Mouse (Mus musculus) left cerebral cortex, adult 2 months (tissue): Measurements from ENCODE around the gene R3hcc1l. TPM values are rescaled to one million over a fixed set of nuclear protein-coding genes. Genes with fewer than 3 reads are reported as not detected.

Source experiments
- DNase-seq, 2 experiments: peaks; one replicate each; pipeline ENCODE4 v3.0.0; 2021 to 2022; ENCODE audit warnings: low spot score in 2 of 2, mixed read lengths in 1 of 2; ENCODE audit errors: extremely low spot score in 1 of 2
- H3K27ac ChIP-seq: fragments of 200-600 bp; 2 replicates; pipeline ENCODE4 v1.8.1; 2022
- H3K4me3 ChIP-seq: fragments of 200-600 bp; 2 replicates; pipeline ENCODE4 v1.8.1; 2022
- CTCF ChIP-seq: fragments of 200-600 bp; IDR thresholded peaks from 2 replicates; pipeline ENCODE4 v1.8.1; 2022; ENCODE audit warnings: antibody characterized with exemption, mild to moderate bottlenecking, moderate library complexity
- intact Hi-C: fragments of 180-260 bp; cut with DNase I; formaldehyde crosslinking; loops from one replicate; pipeline ENCODE4 v1.15.1; 2025
- total RNA-seq, 2 experiments: library from RNA; stranded (reverse); gene quantifications; 2 replicates each; pipeline ENCODE4 v1.2.3; 2021

Gene R3hcc1l
- total RNA-seq, 2 experiments from 2014 or later = 24.8 to 27.5 TPM

DNA sequence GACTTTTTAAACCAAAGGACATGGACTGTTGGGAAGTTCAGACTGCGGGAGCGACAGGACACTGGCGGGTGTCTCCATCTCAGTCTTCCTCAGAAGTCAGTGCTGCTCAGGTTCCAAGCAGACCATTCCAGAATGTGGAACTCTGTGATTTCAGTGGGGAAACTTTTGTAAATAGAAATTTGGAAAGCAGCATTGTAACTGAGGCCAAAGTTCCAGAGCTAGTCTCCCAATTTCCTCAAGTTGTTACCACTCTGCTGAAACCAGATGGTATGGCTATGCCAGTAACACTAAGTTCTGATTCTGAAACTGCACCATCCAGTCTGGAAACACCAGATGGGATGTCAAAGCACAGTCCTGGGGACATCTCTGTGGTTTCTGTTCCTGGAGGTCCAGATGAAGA, 44.4 kb downstream of the R3hcc1l start:
- Histone ChIP-seq H3K27ac (no peak overlapping the region), H3K4me3 (no peak overlapping the region)
- TF ChIP-seq CTCF = no peak
- no peak for DNase-seq
- intact Hi-C loops = no loop called here

DNA sequence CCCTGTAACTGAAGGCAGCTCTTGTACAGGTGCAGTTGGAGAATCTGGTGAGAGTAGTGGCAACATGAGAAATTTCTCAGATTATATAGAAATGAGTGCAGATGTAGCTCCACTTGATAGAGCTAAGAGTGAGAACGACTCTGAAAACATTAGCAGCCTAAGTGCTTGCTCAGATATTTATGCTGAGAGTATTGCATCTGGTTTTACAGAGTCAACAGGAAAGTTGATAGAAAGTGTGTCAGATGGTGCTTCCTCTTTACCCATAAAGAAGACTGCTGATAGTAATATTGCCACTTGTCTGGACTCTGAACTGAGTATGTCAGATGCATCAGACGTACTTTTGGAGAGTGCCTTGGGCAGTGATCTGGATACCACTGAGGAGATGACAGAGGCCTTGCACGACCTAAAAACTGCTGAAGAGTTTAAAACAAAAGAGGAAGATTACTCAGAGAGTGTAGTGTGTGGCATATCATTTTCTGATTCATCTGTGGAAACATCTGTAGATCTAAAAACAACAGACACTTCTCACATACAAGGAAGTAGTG, 45.2 kb downstream of the R3hcc1l start:
- intact Hi-C loops = no loop called here
- Histone ChIP-seq H3K27ac (no peak overlapping the region), H3K4me3 (no peak overlapping the region)
- no peak for DNase-seq
- TF ChIP-seq CTCF = no peak

DNA sequence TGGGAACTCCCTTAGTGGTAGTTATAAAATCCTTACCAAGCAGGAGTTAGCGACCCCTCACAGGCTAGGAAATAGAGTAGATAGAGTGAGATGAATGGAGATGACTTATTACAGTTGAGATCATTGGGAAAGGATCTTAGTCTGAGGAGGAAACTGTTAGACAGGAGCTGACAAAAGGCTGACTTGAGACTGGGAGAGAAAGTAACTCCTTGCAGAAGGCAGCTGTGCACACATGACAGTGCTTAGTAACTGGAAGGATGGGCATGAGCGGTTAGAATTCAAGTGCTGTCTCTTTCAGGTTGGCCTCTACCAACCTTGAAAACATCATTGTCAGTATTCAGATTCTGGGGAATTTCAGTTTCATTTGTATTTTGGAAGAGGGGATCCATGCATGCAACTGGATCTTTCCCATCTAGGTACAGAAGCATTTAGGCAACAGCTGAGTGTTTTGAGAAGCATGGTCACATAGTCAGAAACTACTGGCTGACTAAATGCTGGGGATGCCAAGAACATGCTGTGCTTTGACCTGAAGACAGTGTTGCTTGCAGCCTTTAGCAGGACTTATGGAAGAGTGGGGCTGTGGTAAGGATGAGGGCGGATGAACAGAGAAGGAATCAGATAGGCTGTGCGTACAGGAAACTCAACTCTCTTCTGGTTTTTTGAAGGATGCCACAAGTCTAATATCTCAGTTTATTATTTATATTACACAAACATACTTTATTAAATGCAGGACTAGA, 47.9 kb downstream of the R3hcc1l start:
- no peak for TF ChIP-seq CTCF
- no peak for DNase-seq
- intact Hi-C loops = no loop called here
- Histone ChIP-seq H3K27ac (no peak overlapping the region), H3K4me3 (no peak overlapping the region)

DNA sequence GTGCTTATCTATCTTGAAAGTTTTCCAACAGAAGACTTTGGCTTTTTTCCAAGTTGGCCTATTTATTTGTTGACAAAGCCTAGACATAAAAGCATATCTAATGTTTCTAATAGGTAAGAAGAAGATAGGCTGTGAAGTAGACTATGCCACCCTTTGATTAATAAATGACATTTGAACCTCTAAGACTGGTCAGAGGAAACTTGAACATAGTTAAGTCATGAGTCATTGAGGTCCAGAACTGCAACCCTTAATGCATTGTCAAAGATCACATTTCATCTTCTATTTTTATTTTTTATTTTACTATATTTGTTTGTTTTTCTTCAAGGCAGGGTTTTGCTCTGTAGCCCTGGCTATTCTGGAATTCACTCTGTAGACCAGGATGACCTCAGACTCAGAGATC, 48.5 kb downstream of the R3hcc1l start:
- DNase-seq = no peak
- no peak overlapping the region for H3K27ac ChIP-seq
- no peak overlapping the region for H3K4me3 ChIP-seq
- no peak for TF ChIP-seq CTCF
- intact Hi-C loops = no loop called here

DNA sequence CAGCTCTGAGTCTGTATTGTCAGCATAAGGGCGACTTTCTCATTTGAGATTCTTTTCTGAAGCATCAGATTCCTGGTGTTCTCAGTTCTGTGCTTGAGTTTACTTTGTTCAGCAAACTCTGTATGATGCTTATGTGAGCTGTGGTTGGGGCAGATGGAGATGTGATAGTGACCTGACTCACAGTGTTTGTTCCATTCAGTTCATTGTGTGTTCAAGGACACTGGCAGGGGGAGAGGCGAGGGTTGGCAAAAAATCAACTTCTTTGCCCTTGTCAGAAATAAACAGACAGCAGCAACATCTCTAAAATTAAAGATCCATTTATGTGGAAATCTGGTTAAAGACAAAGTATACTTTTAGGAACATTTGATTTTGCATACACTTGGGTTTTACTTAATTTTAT, 50.5 kb downstream of the R3hcc1l start:
- TF ChIP-seq CTCF = no peak
- intact Hi-C loops = no loop called here

DNA sequence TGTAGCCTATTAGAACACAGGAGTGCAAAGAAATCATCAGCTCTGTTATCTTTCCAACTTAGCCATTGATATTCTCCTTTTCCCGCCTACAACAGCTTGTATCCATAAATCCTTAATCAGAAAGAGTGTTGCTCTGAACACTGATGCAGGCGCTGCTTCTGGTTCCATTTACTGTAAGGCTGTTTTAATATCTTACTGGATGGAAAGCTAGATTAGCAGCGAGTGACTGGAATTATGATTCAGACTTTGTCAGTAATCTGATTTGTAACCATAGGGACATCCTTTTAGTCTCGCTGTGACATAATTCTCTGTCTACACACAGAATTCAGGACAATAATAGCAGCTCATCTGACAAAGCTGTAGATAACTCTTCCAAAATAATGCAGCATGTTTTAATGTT, 52.7 kb downstream of the R3hcc1l start:
- Histone ChIP-seq H3K4me3 (no peak overlapping the region), H3K27ac (no peak overlapping the region)
- DNase-seq = no peak
- intact Hi-C loops = no loop called here
- TF ChIP-seq CTCF = no peak

More for the DNA sequence above, 50.5 kb downstream of the R3hcc1l start:
- no peak for DNase-seq
- Histone ChIP-seq H3K4me3 (no peak overlapping the region), H3K27ac (no peak overlapping the region)

DNA sequence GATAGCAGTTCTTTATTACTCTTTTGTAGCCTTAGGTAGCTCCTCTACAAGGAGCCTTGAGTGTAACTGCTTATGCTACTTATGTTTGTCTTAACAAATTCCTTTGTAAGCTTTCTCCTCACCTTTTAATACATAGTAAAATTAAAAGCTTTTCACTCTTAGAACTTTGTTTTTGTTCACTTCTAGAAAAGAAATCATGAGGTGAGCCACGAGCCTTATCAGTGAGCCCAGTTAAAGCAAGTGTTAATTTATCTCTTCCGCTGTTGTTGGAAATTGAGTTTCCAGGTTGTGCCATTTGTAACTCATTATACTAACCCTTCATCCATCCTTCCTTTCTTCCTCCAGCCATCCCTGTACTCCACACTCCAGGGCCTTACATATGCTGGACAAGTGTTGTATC, 56.8 kb downstream of the R3hcc1l start:
- TF ChIP-seq CTCF = no peak
- H3K27ac ChIP-seq = no peak overlapping the region
- intact Hi-C loops = no loop called here
- DNase-seq = no peak
- no peak overlapping the region for H3K4me3 ChIP-seq

- intact Hi-C loops = no loop called here
- Histone ChIP-seq H3K27ac (no peak overlapping the region), H3K4me3 (no peak overlapping the region)
- no peak for TF ChIP-seq CTCF
- DNase-seq = no peak
These were observed 58.3 kb downstream of the R3hcc1l start for GRCm38 (mm10) chr19:42576856-42577255.

- no peak overlapping the region for H3K27ac ChIP-seq
- TF ChIP-seq CTCF = no peak
- intact Hi-C loops = no loop called here
- DNase-seq = no peak
- no peak overlapping the region for H3K4me3 ChIP-seq
These were observed 60.1 kb downstream of the R3hcc1l start for GRCm38 (mm10) chr19:42578631-42579030.

DNA sequence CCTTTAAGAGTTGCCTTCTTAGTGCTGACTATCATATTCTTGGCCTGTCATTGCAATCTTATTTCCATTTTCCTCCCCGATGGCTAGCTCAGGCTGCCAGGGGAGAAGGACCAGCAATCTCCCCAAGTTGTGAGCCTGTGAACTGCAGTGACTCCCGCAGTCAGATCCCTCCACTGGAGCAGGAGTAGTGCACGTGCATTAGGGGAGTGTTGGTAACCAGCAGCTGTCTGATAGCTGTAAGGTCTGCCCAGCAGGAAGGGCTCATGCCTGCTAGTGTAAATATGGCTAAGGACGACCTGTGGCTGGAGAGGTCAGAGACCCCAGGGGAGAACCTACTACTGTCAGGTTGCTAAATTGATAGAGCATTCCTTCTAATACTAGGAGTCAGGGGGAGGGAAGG, 62.1 kb downstream of the R3hcc1l start:
- Histone ChIP-seq H3K4me3 (no peak overlapping the region), H3K27ac (no peak overlapping the region)
- intact Hi-C loops = no loop called here
- TF ChIP-seq CTCF = no peak
- no peak for DNase-seq

DNA sequence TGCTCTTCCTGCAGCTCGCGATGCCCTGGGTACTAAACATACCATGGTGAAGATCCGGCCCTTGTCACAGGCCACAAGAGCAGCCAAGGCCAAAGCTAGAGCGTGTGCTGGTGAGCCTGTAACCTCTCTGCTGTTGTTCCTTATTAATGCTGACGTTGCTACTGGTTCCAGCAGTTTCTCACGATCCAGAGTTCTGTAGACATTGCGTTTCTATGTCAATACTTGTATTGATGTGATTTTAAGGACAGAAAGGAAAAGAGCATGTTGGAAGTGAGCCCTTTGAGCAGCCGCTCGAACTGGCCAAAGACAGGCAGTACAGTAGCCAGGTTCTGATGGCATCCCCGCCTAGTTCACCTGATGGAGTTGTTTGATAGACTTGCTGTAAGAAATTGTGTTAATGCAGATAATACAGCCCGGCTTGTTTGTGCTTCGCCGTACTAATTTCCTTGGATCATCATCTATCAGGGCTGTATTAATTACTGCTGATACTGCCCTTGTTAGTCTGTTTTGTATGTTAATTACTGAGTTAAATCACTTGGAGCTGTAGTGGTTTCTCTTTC, 64.3 kb downstream of the R3hcc1l start:
- no peak overlapping the region for H3K4me3 ChIP-seq
- no peak for DNase-seq
- no peak overlapping the region for H3K27ac ChIP-seq
- intact Hi-C loops = no loop called here
- TF ChIP-seq CTCF = no peak

- no peak for DNase-seq
- intact Hi-C loops = no loop called here
- no peak overlapping the region for H3K27ac ChIP-seq
- H3K4me3 ChIP-seq = no peak overlapping the region
- no peak for TF ChIP-seq CTCF
These were observed 65.1 kb downstream of the R3hcc1l start for GRCm38 (mm10) chr19:42583677-42584076.

DNA sequence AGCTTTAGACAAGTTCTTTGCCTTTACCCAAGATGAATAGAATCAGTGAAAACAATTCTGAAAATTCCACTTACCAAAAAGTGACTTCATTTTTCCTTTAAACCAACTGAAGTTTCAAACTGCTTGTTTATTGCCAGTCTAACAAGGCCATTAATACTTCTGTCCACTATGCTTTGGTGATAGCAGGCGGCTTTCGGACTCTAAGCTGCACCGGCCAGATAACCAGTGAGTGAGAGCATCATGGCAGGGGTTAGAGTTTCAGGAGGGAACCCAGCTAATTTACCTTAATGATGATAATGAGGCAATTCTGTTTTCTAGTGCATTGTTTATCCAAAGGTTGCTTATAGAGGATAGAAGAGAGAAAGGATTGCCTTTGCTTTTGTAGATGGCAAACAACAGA, 65.6 kb downstream of the R3hcc1l start:
- intact Hi-C loops = no loop called here
- H3K4me3 ChIP-seq = no peak overlapping the region
- no peak for TF ChIP-seq CTCF

More for the DNA sequence above, 65.6 kb downstream of the R3hcc1l start:
- DNase-seq = no peak
- no peak overlapping the region for H3K27ac ChIP-seq
